Mouse (Mus musculus) kidney, embryonic 16.5 days (tissue): ENCODE data around the gene Coq9. TPM values are rescaled to one million over a fixed set of nuclear protein-coding genes. Genes with fewer than 3 reads are reported as not detected.

Experiments
- ATAC-seq: fragments of 200-750 bp; cut with Nextera tagmentation; 2 replicates; pipeline ENCODE4 v1.8.0; 2017; ENCODE audit warnings: moderate TSS enrichment; ENCODE audit not compliant: low FRiP score, low TSS enrichment
- H3K27ac ChIP-seq: fragments of 300-500 bp; sonication (generic); 2 replicates; pipeline ENCODE4 v1.5.1; 2014; ENCODE audit warnings: low read length
- H3K27me3 ChIP-seq: fragments of 300-500 bp; sonication (generic); 2 replicates; pipeline ENCODE4 v1.6.1; 2014; ENCODE audit warnings: low read length, control low read depth, mixed read lengths; ENCODE audit not compliant: insufficient read depth
- H3K36me3 ChIP-seq: fragments of 300-500 bp; sonication (generic); 2 replicates; pipeline ENCODE4 v1.6.1; 2014; ENCODE audit warnings: low read length, control low read depth, mixed read lengths; ENCODE audit not compliant: insufficient read depth
- H3K4me1 ChIP-seq: fragments of 300-500 bp; sonication (generic); 2 replicates; pipeline ENCODE4 v1.6.1; 2014; ENCODE audit warnings: low read length, control low read depth, mixed read lengths; ENCODE audit not compliant: insufficient read depth
- H3K4me2 ChIP-seq: fragments of 300-500 bp; sonication (generic); replicated peaks from 2 replicates; pipeline ENCODE4 v1.6.1; 2014; ENCODE audit warnings: low read depth, low read length
- H3K4me3 ChIP-seq: fragments of 300-500 bp; sonication (generic); 2 replicates; pipeline ENCODE4 v1.5.1; 2014; ENCODE audit warnings: mild to moderate bottlenecking, low read length
- H3K9ac ChIP-seq: fragments of 300-500 bp; sonication (generic); replicated peaks from 2 replicates; pipeline ENCODE4 v1.6.1; 2014; ENCODE audit warnings: low read length
- H3K9me3 ChIP-seq: fragments of 300-500 bp; sonication (generic); 2 replicates; pipeline ENCODE4 v1.6.1; 2016; ENCODE audit warnings: low read length, control low read depth
- WGBS: fragments of 180-500 bp; shearing (Covaris S2); extraction: QIAGEN DNeasy Blood & Tissue Kit; methylation state at CpG from one replicate; pipeline ENCODE4 v1.1.7; 2014; 5-methylcytosine and 5-hydroxymethylcytosine counted together
- polyA plus RNA-seq: library from polyadenylated mRNA; unstranded; fragments of >200 nt; fragmentation: Nextera tagmentation; extraction: Ambion mirVana; gene quantifications from 2 replicates; pipeline ENCODE4 v1.2.1, GENCODE M21; 2015

Gene Coq9
- polyA plus RNA-seq, result 100 and 110 TPM in 2 replicates

DNA sequence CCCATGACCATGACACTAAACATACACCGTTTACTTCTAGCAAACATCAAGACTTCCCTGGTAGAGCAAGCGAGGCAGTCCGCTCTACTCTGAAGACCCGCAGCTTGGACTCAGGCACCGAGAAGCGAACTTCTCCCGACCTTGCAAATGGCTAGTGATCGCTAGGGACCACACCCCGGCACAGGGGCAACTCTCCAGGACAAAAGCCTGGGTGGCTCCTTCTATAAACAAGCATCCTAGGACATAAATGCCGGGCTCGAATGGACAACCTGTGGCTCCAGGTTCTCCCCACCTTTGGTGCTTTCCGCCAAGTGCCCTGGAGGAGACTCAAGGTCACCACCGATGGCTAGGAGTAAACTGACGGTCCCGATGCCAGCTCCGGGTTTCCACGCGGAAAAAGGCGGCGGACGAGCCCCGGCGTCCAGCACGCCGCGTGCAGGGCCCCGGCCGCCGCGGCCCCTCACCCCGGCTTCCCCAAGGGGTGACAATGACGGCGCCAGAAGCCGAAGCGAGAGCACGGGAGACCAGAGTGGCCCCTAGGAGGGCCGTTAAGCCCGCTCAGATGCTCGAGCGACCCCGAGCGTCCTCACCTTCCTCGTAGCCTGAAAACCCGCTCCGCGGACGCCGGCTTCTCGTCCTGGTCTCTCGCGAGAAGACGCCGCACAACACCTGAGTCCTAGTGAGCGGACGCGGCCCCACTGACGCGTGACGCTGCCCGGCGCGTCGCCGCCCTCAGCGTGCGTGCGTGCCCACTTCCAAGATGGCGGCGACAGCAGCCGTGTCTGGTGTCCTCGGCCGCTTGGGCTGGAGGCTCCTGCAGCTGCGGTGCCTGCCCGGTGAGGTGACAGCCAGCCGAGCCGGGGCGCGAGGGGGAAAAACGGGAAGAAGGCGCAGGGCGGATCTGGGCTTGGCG, at the start of gene Coq9, which contains the start of gene Ciapin1:
Coq9 (plus strand) TSS at position 660 of the 913 bp plus-strand sequence.
Ciapin1 (minus strand) TSS at position 697 of the 913 bp plus-strand sequence.
- Histone ChIP-seq H3K36me3 (peaks cover 4% of the 10 kb centered on the region; the same call in 1 of the 2 replicates), H3K27me3 (no peaks in the 10 kb centered on the region), H3K4me1 (peaks cover 23% of the 10 kb centered on the region), H3K9me3 (no peaks in the 10 kb centered on the region), H3K27ac (peak within 1 kb of the TSS; percentile 85), H3K4me2 (peak within 1 kb of the TSS; percentile 93), H3K4me3 (peak within 1 kb of the TSS; percentile 74), H3K9ac (peak within 1 kb of the TSS; percentile 81)
- WGBS, result under 1% methylated on average over 72 of the region's 82 CpGs
- ATAC-seq, result peak; percentile 98

DNA sequence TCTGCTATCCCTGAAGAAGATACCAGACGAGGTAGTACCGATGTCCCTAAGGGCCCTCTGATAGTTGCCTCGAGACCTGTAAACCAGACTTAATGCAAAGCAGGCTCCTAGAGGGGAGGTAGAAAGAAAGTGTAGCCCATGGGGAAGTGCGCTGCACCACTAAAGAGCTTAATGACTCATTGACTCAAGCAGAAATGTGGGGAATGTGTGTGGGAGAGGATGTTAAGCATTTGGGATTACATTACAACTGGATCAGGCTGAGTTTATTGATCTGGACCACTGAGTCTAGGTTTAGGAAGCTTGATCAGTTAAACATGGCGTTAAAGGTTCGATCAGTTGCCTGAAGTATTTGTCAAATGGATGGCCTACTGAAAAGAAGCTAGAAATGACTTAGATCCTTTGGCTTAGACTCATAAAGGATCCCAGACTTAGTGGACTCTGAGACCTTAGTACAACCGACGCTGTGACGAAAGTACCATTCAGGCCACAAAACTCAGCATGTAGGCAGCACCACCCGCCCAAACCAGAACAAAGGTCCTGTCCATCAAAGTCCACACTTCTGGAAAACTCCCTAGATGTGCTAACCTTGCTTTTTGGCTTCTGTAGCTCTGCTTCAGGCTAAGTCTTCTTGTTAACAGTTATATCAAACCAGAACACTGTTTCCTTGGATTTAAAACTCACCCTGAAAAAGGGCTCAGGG, 48.7 kb upstream of the Coq9 start:
- Histone ChIP-seq H3K9me3 (no peaks in the 10 kb centered on the region), H3K27me3 (no peaks in the 10 kb centered on the region), H3K4me2 (no peak overlapping the region), H3K4me3 (no peak overlapping the region), H3K9ac (no peak overlapping the region), H3K36me3 (no peaks in the 10 kb centered on the region), H3K27ac (no peak overlapping the region), H3K4me1 (no peaks in the 10 kb centered on the region)
- 66% methylated on average over 10 of the region's 10 CpGs for WGBS
- no peak for ATAC-seq

DNA sequence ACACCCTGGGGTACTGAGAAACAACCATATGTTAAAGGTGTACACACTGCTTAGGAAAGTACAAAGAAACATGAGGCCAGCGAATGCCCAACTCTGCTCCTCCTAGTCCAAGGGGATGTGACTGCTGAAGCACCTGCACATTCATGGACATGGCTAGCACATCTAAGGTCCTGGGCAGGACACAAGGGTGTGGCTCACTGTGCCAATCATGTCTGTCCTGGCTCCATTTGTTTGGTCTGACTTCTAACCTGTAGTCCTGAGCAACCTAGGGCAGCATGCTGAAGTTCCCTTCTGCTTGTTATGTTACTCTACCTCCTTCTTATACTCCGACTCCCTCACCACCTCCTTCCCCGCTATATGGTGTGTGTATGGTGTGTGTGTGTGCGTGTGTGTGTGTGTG, 43.8 kb upstream of the Coq9 start:
- no peaks in the 10 kb centered on the region for H3K4me1 ChIP-seq
- no peak overlapping the region for H3K27ac ChIP-seq
- H3K4me2 ChIP-seq, result no peak overlapping the region
- no peak overlapping the region for H3K4me3 ChIP-seq
- WGBS, result 90% methylated on average over 4 of the region's 4 CpGs
- no peaks in the 10 kb centered on the region for H3K27me3 ChIP-seq
- H3K9me3 ChIP-seq, result no peaks in the 10 kb centered on the region
- H3K9ac ChIP-seq, result no peak overlapping the region
- no peaks in the 10 kb centered on the region for H3K36me3 ChIP-seq
- ATAC-seq, result no peak

DNA sequence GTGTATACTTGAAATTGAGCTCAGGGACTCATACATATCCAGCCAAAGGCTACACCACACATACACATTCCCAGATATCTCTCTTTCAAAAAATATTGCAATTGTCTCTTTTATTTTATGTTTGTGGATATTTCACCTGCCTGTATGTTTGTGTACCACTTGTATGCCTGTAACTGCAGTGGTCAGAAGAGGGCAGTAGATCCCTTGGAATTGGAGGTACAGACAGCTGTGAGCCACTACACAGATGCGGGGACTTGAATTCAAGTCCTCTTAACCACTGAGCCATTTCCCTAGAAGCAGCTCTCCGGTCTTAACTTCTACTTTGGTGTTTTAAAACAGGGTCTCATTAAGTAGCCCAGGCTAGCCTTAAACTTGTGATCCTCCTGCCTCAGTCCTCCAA, 43.3 kb upstream of the Coq9 start:
- WGBS, result 91% methylated on average over 2 of the region's 2 CpGs
- ATAC-seq, result no peak
- Histone ChIP-seq H3K36me3 (no peaks in the 10 kb centered on the region), H3K27me3 (no peaks in the 10 kb centered on the region), H3K9ac (no peak overlapping the region), H3K9me3 (no peaks in the 10 kb centered on the region), H3K4me1 (no peaks in the 10 kb centered on the region), H3K27ac (no peak overlapping the region), H3K4me2 (no peak overlapping the region), H3K4me3 (no peak overlapping the region)

DNA sequence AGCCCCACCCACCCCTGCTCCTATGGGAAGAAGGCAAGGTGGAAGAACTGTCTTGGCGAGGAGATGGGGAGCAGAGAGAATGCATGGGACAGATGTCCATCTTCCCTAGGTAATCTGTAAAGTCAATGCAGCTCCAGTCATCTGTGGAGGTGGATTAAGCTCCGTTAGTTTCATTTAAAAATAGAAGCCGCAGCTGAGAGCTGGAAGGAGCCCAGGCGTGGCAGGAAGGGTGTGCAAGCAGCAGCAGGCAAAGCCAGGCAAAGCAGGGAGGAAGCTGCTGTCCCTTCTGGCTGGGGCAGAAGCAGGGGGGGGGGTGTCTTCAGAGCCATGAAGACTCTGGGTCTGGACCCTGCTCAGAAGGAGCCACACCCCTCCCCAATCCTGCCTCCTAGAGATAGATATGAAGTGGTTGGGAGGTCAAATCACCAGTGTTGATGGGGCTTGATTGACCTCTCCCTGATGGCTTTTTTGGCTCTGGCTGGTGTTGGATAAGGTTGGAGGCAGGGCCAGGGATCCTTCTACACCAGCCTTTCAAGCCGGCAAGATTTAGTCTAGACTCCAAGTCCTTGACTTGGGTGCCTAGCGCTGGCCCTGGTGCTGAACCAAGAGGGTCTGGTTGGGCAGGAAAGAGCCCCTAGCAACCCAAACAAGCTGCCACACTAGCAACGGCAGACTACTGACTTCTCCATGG, 37.7 kb upstream of the Coq9 start:
- 63% methylated on average over 7 of the region's 7 CpGs for WGBS
- H3K4me2 ChIP-seq, result no peak overlapping the region
- no peak overlapping the region for H3K9ac ChIP-seq
- no peaks in the 10 kb centered on the region for H3K36me3 ChIP-seq
- H3K27ac ChIP-seq, result no peak overlapping the region
- H3K4me1 ChIP-seq, result peaks cover 7% of the 10 kb centered on the region
- no peaks in the 10 kb centered on the region for H3K27me3 ChIP-seq
- no peak overlapping the region for H3K4me3 ChIP-seq
- ATAC-seq, result no peak
- H3K9me3 ChIP-seq, result no peaks in the 10 kb centered on the region

DNA sequence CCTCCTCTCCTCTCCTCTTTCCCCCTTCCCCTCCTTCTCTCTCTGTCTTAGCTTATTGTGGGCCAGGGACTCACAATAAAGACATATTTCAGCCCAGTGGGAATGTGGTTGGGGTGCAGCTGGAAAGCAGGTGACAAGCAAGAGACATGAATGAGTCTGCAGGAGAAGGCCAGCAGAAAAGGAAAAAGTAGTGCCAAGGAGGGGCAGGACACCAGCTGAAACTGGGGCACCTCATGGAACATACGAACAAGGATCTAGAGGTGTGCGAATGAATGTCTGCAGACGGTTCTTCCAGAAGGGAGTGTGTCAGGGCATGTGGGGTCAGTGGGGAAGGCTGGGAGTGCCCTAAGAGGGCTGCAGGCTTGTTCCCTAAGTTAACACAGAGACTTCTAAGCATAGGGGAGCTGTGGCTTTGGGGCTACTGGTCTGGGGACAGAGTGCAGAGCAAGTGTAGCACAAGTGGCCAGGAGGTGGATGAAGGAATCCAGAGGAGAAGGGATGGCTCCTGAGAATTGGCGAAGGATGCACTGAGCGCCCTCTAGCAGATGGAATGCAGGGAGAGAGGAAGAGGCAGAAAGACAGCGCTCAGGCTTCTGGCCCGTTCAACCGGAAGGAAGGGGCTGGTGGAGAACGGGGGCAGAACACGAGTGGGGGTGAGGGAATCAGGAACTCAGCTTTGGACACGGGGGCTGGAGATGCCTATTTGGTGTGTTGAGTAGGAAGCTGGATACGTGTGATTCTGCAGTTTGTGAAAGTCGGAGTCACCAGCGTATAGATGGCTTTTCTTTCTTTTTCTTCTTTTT, 36.6 kb upstream of the Coq9 start:
- WGBS, result 46% methylated on average over 14 of the region's 14 CpGs
- H3K27ac ChIP-seq, result no peak overlapping the region
- no peak for ATAC-seq

DNA sequence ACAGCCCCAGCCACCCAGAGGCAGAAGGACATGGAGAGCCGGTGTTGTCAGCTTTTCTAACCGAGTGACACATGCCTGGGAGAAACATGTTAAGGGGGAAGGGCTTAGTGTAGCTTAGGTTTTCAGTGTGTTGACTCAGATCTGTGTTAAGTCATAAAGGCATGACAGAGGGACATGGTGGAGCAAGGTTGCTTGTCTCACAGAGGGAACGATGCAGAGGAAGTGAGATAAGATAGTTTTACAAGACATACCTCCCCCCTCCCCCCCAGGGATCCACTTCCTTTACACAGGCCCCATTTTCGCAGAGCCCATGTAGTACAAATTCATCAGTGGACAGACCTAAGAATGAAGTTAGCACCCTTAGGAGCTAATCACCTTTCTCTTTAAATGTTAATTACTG, 35.7 kb upstream of the Coq9 start:
- Histone ChIP-seq H3K27ac (no peak overlapping the region), H3K9ac (no peak overlapping the region), H3K4me2 (no peak overlapping the region), H3K4me1 (peaks cover 7% of the 10 kb centered on the region), H3K9me3 (no peaks in the 10 kb centered on the region), H3K27me3 (no peaks in the 10 kb centered on the region), H3K36me3 (no peaks in the 10 kb centered on the region), H3K4me3 (no peak overlapping the region)
- ATAC-seq, result no peak
- 65% methylated on average over 4 of the region's 4 CpGs for WGBS

More for the DNA sequence above, 36.6 kb upstream of the Coq9 start:
- H3K9ac ChIP-seq, result no peak overlapping the region
- H3K4me2 ChIP-seq, result no peak overlapping the region
- peaks cover 7% of the 10 kb centered on the region for H3K4me1 ChIP-seq
- H3K9me3 ChIP-seq, result no peaks in the 10 kb centered on the region
- H3K4me3 ChIP-seq, result no peak overlapping the region
- no peaks in the 10 kb centered on the region for H3K36me3 ChIP-seq
- H3K27me3 ChIP-seq, result no peaks in the 10 kb centered on the region

DNA sequence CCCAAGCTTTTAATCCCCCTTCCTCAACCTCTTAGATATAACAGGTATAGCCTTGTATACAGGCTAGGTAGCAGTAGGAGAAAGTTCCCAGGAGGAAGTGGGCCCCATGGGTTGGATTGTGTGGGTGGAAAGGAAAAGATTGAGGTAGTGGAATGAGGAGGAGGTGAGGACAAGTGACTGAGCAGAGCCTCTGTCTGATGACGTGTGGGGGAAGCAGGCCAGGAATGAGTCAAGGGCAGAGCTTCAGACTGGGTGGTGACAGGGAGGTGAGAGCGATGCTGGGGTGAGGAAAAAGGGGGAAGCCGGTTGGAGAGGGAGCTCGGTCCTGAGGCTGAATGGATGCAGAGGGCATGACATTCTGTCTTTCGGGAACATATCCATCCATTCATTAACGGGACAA, 34.6 kb upstream of the Coq9 start:
- H3K4me1 ChIP-seq, result peaks cover 7% of the 10 kb centered on the region
- 57% methylated on average over 6 of the region's 6 CpGs for WGBS
- H3K36me3 ChIP-seq, result no peaks in the 10 kb centered on the region
- no peak overlapping the region for H3K4me3 ChIP-seq
- no peak overlapping the region for H3K9ac ChIP-seq
- H3K27me3 ChIP-seq, result no peaks in the 10 kb centered on the region
- no peak overlapping the region for H3K4me2 ChIP-seq
- no peaks in the 10 kb centered on the region for H3K9me3 ChIP-seq
- no peak for ATAC-seq
- no peak overlapping the region for H3K27ac ChIP-seq
